Mouse (Mus musculus) ovary, postnatal 10 days (tissue): ENCODE measurements around the gene Znrd1as.

Experiments used
- DNase-seq: peaks from one replicate; pipeline ENCODE4 v3.0.0; 2022; ENCODE audit warnings: low spot score

The Znrd1as gene

DNA sequence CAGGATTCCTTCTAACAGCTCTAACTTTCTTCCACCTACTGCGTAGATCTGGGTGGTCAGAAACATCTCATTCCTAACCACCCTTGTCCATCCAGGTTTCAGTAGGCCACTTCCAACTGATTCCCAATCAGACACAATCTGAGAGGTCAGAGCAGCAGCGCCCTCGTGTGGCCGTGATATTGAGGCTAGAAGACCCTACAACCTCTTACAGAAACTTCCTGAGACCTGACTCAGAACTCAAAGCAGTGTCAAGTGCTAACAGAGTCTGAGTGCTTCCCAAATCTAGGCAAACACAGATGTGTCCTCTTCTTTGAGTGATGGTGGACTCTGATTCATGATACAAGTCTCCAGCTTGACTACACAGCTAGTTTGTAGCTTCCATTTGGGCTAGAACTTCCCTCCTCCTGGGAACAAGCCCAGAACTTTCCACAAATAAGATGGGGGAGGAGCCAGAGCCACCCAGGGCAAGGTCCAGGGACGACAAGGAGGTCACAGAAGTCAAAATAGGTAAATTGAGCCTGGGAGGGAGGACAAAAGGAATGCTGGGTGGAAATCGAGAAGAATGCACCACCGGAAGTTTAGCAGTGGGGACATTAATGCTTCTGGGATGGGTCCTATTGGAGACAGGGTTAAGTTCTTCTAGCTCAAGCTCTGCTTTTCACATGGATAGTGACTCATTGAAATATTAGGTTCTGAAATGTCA lies 38.8 kb downstream of the Znrd1as start:
- peak; percentile 50 for DNase-seq

DNA sequence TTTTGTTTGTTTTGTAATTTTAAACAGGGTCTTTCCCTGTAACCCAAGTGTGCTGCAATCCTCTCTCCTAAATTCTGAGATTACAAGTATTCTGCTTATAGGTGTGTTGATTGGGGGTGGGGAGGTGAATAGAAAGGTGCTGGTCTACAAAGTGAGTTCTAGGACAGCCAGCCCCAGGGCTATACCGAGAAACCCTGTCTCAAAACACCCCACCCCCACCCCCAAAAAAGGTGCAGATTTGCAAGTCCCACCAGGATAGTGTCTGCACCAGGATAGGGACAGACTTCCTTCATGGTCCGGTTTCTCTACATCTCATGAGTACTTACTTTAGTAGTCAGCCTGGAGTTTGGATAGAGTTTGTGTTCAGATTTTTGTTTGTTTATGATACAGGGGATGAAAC lies 40.1 kb downstream of the Znrd1as start:
- DNase-seq = no peak

DNA sequence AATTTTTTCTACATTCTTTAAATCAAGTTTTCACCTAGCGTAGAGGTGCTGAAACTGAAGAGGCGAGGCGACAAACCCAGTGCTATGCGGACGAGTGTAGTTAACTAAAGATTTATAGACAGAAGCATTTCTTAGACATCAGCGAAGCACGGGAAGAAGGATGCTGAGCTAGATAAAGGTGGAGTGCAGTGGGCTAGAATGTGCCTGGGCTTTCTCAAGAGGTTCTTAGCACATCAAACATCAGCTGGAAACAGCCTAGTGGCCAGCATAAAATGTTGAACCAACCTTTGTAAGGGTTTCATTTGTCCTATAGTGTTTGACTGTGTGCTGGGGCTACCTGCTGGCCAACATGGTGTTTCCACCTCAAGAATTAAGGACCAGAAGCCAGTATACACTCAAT lies 42.5 kb downstream of the Znrd1as start, which contains the start of gene Zfp57:
TSS of gene Zfp57 (plus strand) at position 301 of the 400 bp plus-strand sequence.
- no peak for DNase-seq

- DNase-seq = peak; percentile 21
These were observed 44.3 kb downstream of the Znrd1as start for GRCm38 (mm10) chr17:37002364-37003330.

- no peak for DNase-seq
These were observed 45.0 kb downstream of the Znrd1as start for GRCm38 (mm10) chr17:37003366-37003765.

DNA sequence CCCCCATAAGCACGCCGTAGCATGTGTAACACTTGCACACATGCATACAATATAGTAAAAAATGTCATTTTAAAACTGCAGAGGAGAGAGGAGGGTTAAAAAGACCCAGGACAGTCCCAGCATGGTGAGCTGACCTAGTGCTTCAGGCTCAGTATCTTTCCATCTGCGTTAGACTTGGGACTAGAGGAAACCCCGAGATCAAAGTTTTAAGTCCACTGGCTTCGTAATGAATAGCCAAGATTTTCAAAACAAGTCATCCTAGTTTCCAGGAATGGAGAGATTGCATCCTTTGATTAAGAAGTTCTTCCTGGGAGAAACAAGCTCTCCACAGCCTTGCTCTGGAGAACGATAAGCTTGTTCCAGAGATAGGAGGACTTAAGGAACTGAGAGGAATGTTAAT lies 49.8 kb downstream of the Znrd1as start:
- DNase-seq = no peak

- no peak for DNase-seq
These were observed 51.2 kb downstream of the Znrd1as start for GRCm38 (mm10) chr17:37009460-37010042.

- no peak for DNase-seq
These were observed 53.3 kb downstream of the Znrd1as start for GRCm38 (mm10) chr17:37011719-37012118.

GRCm38 (mm10) chr17:37012141-37012540 lies 53.7 kb downstream of the Znrd1as start:
- no peak for DNase-seq
